Mouse (Mus musculus): ENCODE data around the gene Ephb6. TPM values are rescaled to one million over a fixed set of nuclear protein-coding genes. Genes with fewer than 3 reads are reported as not detected.
A peak's percentile ranks its signal among the peaks of the same experiment; 100 is the strongest.

Gene Ephb6
- polyA plus RNA-seq, 1 experiment from 2014 or later = 43.7 TPM

GRCm38 (mm10) chr6:41577297-41577696 lies 28.0 kb upstream of the Ephb6 start:
- Histone ChIP-seq H3K4me1 (peaks cover 6% of the 10 kb centered on the region; the same call in 1 of the 2 replicates), H3K4me3 (no peak overlapping the region), H3K4me2 (no peak overlapping the region), H3K27ac (no peak overlapping the region), H3K9me3 (no peaks in the 10 kb centered on the region), H3K9ac (no peak overlapping the region), H3K27me3 (replicated peaks) (no peaks in the 10 kb centered on the region), H3K36me3 (replicated peaks) (no peaks in the 10 kb centered on the region)
- 44% methylated on average over 5 of the region's 5 CpGs for WGBS
- ATAC-seq (replicated peaks) = no peak; the same call in 1 of the 2 replicates

GRCm38 (mm10) chr6:41581295-41581694 lies 24.0 kb upstream of the Ephb6 start:
- no peaks in the 10 kb centered on the region for H3K9me3 ChIP-seq
- H3K9ac ChIP-seq = no peak overlapping the region
- peaks cover 6% of the 10 kb centered on the region; the same call in 1 of the 2 replicates for H3K4me1 ChIP-seq
- no peaks in the 10 kb centered on the region for H3K36me3 ChIP-seq (replicated peaks)
- 0 out of 2 replicates have a peak overlapping the region, but pooled peaks have one; percentile 20 for H3K27ac ChIP-seq
- no peak overlapping the region for H3K4me3 ChIP-seq
- ATAC-seq (replicated peaks) = peak; percentile 79
- WGBS = 49% methylated on average over 7 of the region's 7 CpGs
- H3K27me3 ChIP-seq (replicated peaks) = no peaks in the 10 kb centered on the region
- no peak overlapping the region for H3K4me2 ChIP-seq

- Histone ChIP-seq H3K27ac (no peak overlapping the region), H3K4me1 (peaks cover 6% of the 10 kb centered on the region; the same call in 1 of the 2 replicates)
Observed at GRCm38 (mm10) chr6:41582189-41582588, 23.1 kb upstream of the Ephb6 start.

GRCm38 (mm10) chr6:41604401-41605050 lies 756 bp upstream of the Ephb6 start:
- Histone ChIP-seq H3K27ac (peak overlapping the region; percentile 94), H3K4me2 (peak overlapping the region; percentile 94), H3K9me3 (no peaks in the 10 kb centered on the region), H3K4me1 (peaks cover 34% of the 10 kb centered on the region), H3K4me3 (peak overlapping the region; percentile 83), H3K27me3 (replicated peaks) (no peaks in the 10 kb centered on the region), H3K9ac (peak overlapping the region; percentile 94), H3K36me3 (replicated peaks) (no peaks in the 10 kb centered on the region)
- peak; percentile 83 for ATAC-seq (replicated peaks)
- under 1% methylated on average over 23 of the region's 23 CpGs for WGBS

More at GRCm38 (mm10) chr6:41582189-41582588, 23.1 kb upstream of the Ephb6 start:
- H3K4me2 ChIP-seq = no peak overlapping the region
- no peaks in the 10 kb centered on the region for H3K36me3 ChIP-seq (replicated peaks)
- H3K9ac ChIP-seq = no peak overlapping the region
- WGBS = 87% methylated on average over 1 of the region's 1 CpGs
- no peaks in the 10 kb centered on the region for H3K27me3 ChIP-seq (replicated peaks)
- H3K9me3 ChIP-seq = no peaks in the 10 kb centered on the region
- ATAC-seq (replicated peaks) = no peak
- H3K4me3 ChIP-seq = no peak overlapping the region

- H3K4me3 ChIP-seq = peak overlapping the region; percentile 83
- no peaks in the 10 kb centered on the region for H3K9me3 ChIP-seq
- H3K4me2 ChIP-seq = peak overlapping the region; percentile 94
- H3K4me1 ChIP-seq = peaks cover 39% of the 10 kb centered on the region
- 2% methylated on average over 7 of the region's 7 CpGs for WGBS
- H3K36me3 ChIP-seq (replicated peaks) = no peaks in the 10 kb centered on the region
- ATAC-seq (replicated peaks) = peak; percentile 62
- H3K27ac ChIP-seq = peak overlapping the region; percentile 94
- no peaks in the 10 kb centered on the region for H3K27me3 ChIP-seq (replicated peaks)
- peak overlapping the region; percentile 94 for H3K9ac ChIP-seq
Observed at GRCm38 (mm10) chr6:41605794-41606104, 467 bp downstream of the Ephb6 start.

GRCm38 (mm10) chr6:41606214-41606613 lies 932 bp downstream of the Ephb6 start:
- peak overlapping the region; percentile 94 for H3K9ac ChIP-seq
- H3K9me3 ChIP-seq = no peaks in the 10 kb centered on the region
- H3K4me2 ChIP-seq = peak overlapping the region; percentile 94
- peak; percentile 14 for ATAC-seq (replicated peaks)
- H3K4me1 ChIP-seq = peaks cover 40% of the 10 kb centered on the region
- peak overlapping the region; percentile 83 for H3K4me3 ChIP-seq
- WGBS = 5% methylated on average over 4 of the region's 4 CpGs
- no peaks in the 10 kb centered on the region for H3K36me3 ChIP-seq (replicated peaks)
- H3K27me3 ChIP-seq (replicated peaks) = no peaks in the 10 kb centered on the region
- H3K27ac ChIP-seq = peak overlapping the region; percentile 94; the same call in 1 of the 2 replicates

- ATAC-seq (replicated peaks) = no peak
- Histone ChIP-seq H3K4me2 (peak overlapping the region; percentile 94), H3K9ac (no peak overlapping the region)
Observed at GRCm38 (mm10) chr6:41607637-41608036, 2.4 kb downstream of the Ephb6 start.

GRCm38 (mm10) chr6:41620173-41620798 lies 15.0 kb downstream of the Ephb6 start:
- ATAC-seq (replicated peaks) = no peak
- Histone ChIP-seq H3K4me1 (no peaks in the 10 kb centered on the region), H3K9me3 (no peaks in the 10 kb centered on the region), H3K4me2 (no peak overlapping the region), H3K9ac (no peak overlapping the region), H3K27ac (no peak overlapping the region), H3K4me3 (no peak overlapping the region), H3K36me3 (replicated peaks) (0 out of 2 replicates have a peak, but pooled peaks cover 9% of the 10 kb centered on the region), H3K27me3 (replicated peaks) (no peaks in the 10 kb centered on the region)
- 93% methylated on average over 9 of the region's 9 CpGs for WGBS

More at GRCm38 (mm10) chr6:41607637-41608036, 2.4 kb downstream of the Ephb6 start:
- Histone ChIP-seq H3K9me3 (no peaks in the 10 kb centered on the region), H3K27me3 (replicated peaks) (no peaks in the 10 kb centered on the region), H3K4me3 (no peak overlapping the region), H3K4me1 (peaks cover 40% of the 10 kb centered on the region), H3K27ac (no peak overlapping the region), H3K36me3 (replicated peaks) (no peaks in the 10 kb centered on the region)
- WGBS = 61% methylated on average over 5 of the region's 5 CpGs

- Histone ChIP-seq H3K4me1 (no peaks in the 10 kb centered on the region), H3K36me3 (replicated peaks) (0 out of 2 replicates have a peak, but pooled peaks cover 9% of the 10 kb centered on the region), H3K27ac (no peak overlapping the region), H3K4me2 (no peak overlapping the region), H3K27me3 (replicated peaks) (no peaks in the 10 kb centered on the region), H3K9ac (no peak overlapping the region), H3K4me3 (no peak overlapping the region), H3K9me3 (no peaks in the 10 kb centered on the region)
- ATAC-seq (replicated peaks) = no peak
- WGBS = 90% methylated on average over 12 of the region's 12 CpGs
Observed at GRCm38 (mm10) chr6:41621241-41621990, 16.1 kb downstream of the Ephb6 start.

- Histone ChIP-seq H3K27ac (no peak overlapping the region), H3K36me3 (replicated peaks) (0 out of 2 replicates have a peak, but pooled peaks cover 9% of the 10 kb centered on the region), H3K27me3 (replicated peaks) (no peaks in the 10 kb centered on the region), H3K4me2 (no peak overlapping the region), H3K9me3 (no peaks in the 10 kb centered on the region), H3K4me1 (no peaks in the 10 kb centered on the region), H3K9ac (no peak overlapping the region), H3K4me3 (no peak overlapping the region)
- WGBS = 67% methylated on average over 9 of the region's 9 CpGs
- ATAC-seq (replicated peaks) = peak; percentile 18; the same call in 1 of the 2 replicates
Observed at GRCm38 (mm10) chr6:41622661-41623060, 17.4 kb downstream of the Ephb6 start.

GRCm38 (mm10) chr6:41628180-41628579 lies 22.9 kb downstream of the Ephb6 start:
- Histone ChIP-seq H3K4me2 (no peak overlapping the region), H3K9ac (no peak overlapping the region), H3K27ac (no peak overlapping the region), H3K27me3 (replicated peaks) (no peaks in the 10 kb centered on the region), H3K4me3 (no peak overlapping the region), H3K4me1 (no peaks in the 10 kb centered on the region), H3K9me3 (no peaks in the 10 kb centered on the region), H3K36me3 (replicated peaks) (no peaks in the 10 kb centered on the region)
- ATAC-seq (replicated peaks) = no peak
- WGBS = 75% methylated on average over 1 of the region's 1 CpGs

- Histone ChIP-seq H3K9me3 (no peaks in the 10 kb centered on the region), H3K4me1 (no peaks in the 10 kb centered on the region), H3K9ac (no peak overlapping the region), H3K4me2 (no peak overlapping the region), H3K36me3 (replicated peaks) (no peaks in the 10 kb centered on the region), H3K4me3 (no peak overlapping the region), H3K27ac (no peak overlapping the region), H3K27me3 (replicated peaks) (no peaks in the 10 kb centered on the region)
- no peak for ATAC-seq (replicated peaks)
- WGBS = 76% methylated on average over 2 of the region's 2 CpGs
Observed at GRCm38 (mm10) chr6:41630791-41631190, 25.5 kb downstream of the Ephb6 start.
